Mouse (Mus musculus) adrenal gland, postnatal 10 days (tissue): Measurements from ENCODE around the gene Tardbp. TPM values are rescaled to one million over a fixed set of nuclear protein-coding genes. Genes with fewer than 3 reads are reported as not detected.

Experiments used
- total RNA-seq, 2 experiments: library from RNA; stranded (reverse); gene quantifications; 2 replicates each; pipeline ENCODE4 v1.2.3; 2021

The Tardbp gene
- total RNA-seq, 2 experiments from 2014 or later: 214 to 253 TPM

Other genes with a start within 250 kb of the Tardbp start
- gene Ubiad1, start 182.2 kb downstream of the Tardbp start, total RNA-seq: 10 to 100 TPM; 17.6 to 18.5 TPM
- gene Mtor, start 178.4 kb downstream of the Tardbp start, total RNA-seq: 10 to 100 TPM; 68.4 to 77.9 TPM
- gene Angptl7, start 126.6 kb downstream of the Tardbp start, total RNA-seq: 1 to 10 TPM; 1.6 to 2.1 TPM
- gene Exosc10, start 68.6 kb downstream of the Tardbp start, total RNA-seq: 10 to 100 TPM; 45.7 to 55.6 TPM
- gene Srm, start 35.5 kb downstream of the Tardbp start, total RNA-seq: 10 to 100 TPM; 63.1 to 69.7 TPM
- 10 to 100 TPM; 17.2 to 34.8 TPM for gene Masp2, start 24.5 kb downstream of the Tardbp start, total RNA-seq
- gene Gm572, start 16.3 kb upstream of the Tardbp start, total RNA-seq: under 1 TPM in 1 of 2 experiments, not detected in 1; 0.64 TPM
- 10 to 100 TPM in 1 of 2 experiments, 1 to 10 TPM in 1; 7.4 to 10.9 TPM for gene Casz1, start 177.4 kb upstream of the Tardbp start, total RNA-seq